Mouse (Mus musculus): Measurements from ENCODE around the gene Cd44. TPM values are rescaled to one million over a fixed set of nuclear protein-coding genes. Genes with fewer than 3 reads are reported as not detected.

Gene Cd44
- polyA plus RNA-seq, 1 experiment from 2014 or later, result 2.2 TPM

DNA sequence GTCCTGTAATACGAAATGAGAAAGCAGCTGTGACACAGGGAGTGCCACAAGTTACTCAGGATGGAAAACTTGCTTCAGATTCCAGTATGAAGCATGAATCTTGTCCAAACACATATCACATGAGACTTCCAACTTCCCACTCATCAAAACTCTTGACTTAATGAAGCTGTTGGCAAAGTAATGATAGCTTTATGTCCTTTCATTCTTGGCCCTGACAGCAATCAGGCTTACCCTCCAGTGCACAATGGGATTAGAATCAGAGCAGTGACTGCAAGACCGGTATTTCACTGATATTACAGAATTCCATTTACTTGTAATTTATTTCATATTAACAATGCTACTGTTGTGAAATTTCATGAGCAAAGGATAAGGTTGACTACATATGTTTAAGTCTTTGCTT lies 137.5 kb downstream of the Cd44 start:
- no peak for DNase-seq (ENCODE audit: low spot score)
- no peak overlapping the region for H3K4me3 ChIP-seq
- H3K27me3 ChIP-seq (replicated peaks; ENCODE audit: low read depth, poor library complexity, severe bottlenecking), result no peaks in the 10 kb centered on the region
- WGBS, result 91% methylated on average over 2 of the region's 2 CpGs
- no peaks in the 10 kb centered on the region for H3K9me3 ChIP-seq
- H3K36me3 ChIP-seq (replicated peaks), result no peaks in the 10 kb centered on the region
- H3K4me1 ChIP-seq, result no peaks in the 10 kb centered on the region
- H3K27ac ChIP-seq (replicated peaks), result no peak overlapping the region

DNA sequence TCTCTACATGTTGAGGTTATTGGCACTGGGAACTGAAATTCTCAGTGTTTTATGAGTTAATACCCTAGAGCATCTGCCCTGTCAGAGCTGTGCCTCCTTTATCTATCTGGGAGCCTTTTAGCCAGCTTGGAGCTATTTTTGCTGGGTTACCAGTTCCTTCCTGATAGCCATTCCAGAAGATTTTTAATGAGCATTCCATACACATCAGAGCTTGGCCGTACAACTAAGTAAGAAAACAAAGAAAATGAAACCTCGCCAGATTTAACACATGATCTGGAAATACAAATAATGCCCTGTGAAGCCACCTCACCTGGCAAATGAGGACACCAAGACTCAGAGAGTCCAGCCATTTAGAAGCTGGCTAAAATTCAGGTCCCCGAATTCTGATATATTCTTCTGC lies 138.3 kb downstream of the Cd44 start:
- WGBS, result 87% methylated on average over 3 of the region's 3 CpGs
- no peak for DNase-seq (ENCODE audit: low spot score)
- Histone ChIP-seq H3K4me3 (no peak overlapping the region), H3K27me3 (replicated peaks; ENCODE audit: low read depth, poor library complexity, severe bottlenecking) (no peaks in the 10 kb centered on the region), H3K4me1 (no peaks in the 10 kb centered on the region), H3K27ac (replicated peaks) (no peak overlapping the region), H3K9me3 (no peaks in the 10 kb centered on the region), H3K36me3 (replicated peaks) (no peaks in the 10 kb centered on the region)

Other genes starting within 250 kb of the Cd44 start
- gene Slc1a2, start 243.0 kb downstream of the Cd44 start, polyA plus RNA-seq (2016; fragmentation: Nextera tagmentation; extraction: Ambion mirVana), result 1.0 and 1.6 TPM in 2 replicates
- 40.5 and 44.9 TPM in 2 replicates for gene Pdhx, start 171.8 kb upstream of the Cd44 start, polyA plus RNA-seq (2016; fragmentation: Nextera tagmentation; extraction: Ambion mirVana)
- 65.9 and 74.8 TPM in 2 replicates for gene Apip, start 172.0 kb upstream of the Cd44 start, polyA plus RNA-seq (2016; fragmentation: Nextera tagmentation; extraction: Ambion mirVana)

Measured in embryonic facial prominence, embryonic 10.5 days (tissue).